Mouse (Mus musculus): ENCODE data around the gene Fshr.
A peak's percentile ranks its signal among the peaks of the same experiment; 100 is the strongest.

GRCm38 (mm10) chr17:89162475-89162874 lies 38.0 kb downstream of the Fshr start:
- peak; percentile 81 for TF ChIP-seq GATA1 (IDR thresholded peaks at IDR 0.05; ENCODE audit: low read depth, low read length)
- TF ChIP-seq BHLHE40 (IDR thresholded peaks at IDR 0.05; ENCODE audit: borderline replicate concordance, low read depth, low read length) = no peak
- TF ChIP-seq CTCF (IDR thresholded peaks at IDR 0.05 in 2 of 3, conservative IDR thresholded peaks at IDR 0.05 in 1 of 3; ENCODE audit: control insufficient read depth in 1 of 3, insufficient read depth in 1 of 3, low read depth in 2 of 3, low read length in 3 of 3, poor library complexity in 1 of 3, severe bottlenecking in 1 of 3) = no peak
- no peak for TF ChIP-seq POLR2A (IDR thresholded peaks at IDR 0.05; ENCODE audit: control insufficient read depth in 1 of 2, insufficient read depth in 1 of 2, low read depth in 1 of 2, low read length in 2 of 2, poor library complexity in 1 of 2)
- TF ChIP-seq EP300 (IDR thresholded peaks at IDR 0.05; ENCODE audit: low read depth in 1 of 2, low read length in 2 of 2) = peak; percentile 70 to 72

All from MEL (cell line).